Mouse (Mus musculus): ENCODE data around the gene Fam19a1. TPM values are rescaled to one million over a fixed set of nuclear protein-coding genes. Genes with fewer than 3 reads are reported as not detected.
"Not testable (repeated sequence)": the region's sequence is repeated elsewhere in the genome, so short reads cannot be mapped to it uniquely, and the experiment has no call there.

Gene Fam19a1
- polyA plus RNA-seq, 1 experiment from 2014 or later, result 5.7 TPM

DNA sequence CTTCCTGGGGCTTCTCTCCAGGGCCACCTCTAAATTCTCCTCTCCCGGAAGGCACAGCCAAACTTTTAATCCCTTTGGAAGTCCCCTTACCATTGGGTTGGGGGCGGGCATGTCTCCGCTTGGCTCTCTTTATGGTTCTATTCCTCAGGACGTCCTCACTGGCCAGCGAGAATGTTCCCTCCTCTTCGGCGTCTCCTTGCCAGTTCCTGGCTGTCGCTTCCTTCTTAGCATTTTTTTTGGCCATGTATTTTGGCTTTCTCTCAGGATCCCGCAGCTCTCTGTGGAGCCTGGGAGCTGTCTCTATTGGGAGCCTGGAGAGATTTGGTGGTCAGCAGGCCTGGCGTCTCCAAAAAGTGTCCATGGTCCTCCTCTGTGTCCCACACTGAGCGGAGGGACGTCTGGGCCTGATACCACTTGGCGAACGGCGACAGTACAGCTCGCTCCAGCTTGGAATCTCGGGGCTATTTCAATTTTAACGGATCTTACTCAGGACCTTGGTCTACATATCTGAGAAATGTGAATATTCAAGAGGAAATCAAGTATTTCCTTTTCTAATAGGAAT lies 52.9 kb downstream of the Fam19a1 start, which contains the start of gene 1700123L14Rik:
TSS of gene 1700123L14Rik (minus strand) at position 426 of the 562 bp plus-strand sequence.
- Histone ChIP-seq H3K9me3 (replicated peaks) (no peaks in the 10 kb centered on the region), H3K27ac (no peak within 1 kb of the TSS), H3K36me3 (ENCODE audit: poor library complexity, severe bottlenecking) (no peaks in the 10 kb centered on the region), H3K9ac (no peak within 1 kb of the TSS), H3K4me1 (no peaks in the 10 kb centered on the region), H3K27me3 (no peaks in the 10 kb centered on the region), H3K4me3 (no peak within 1 kb of the TSS), H3K4me2 (no peak within 1 kb of the TSS)
- ATAC-seq, result no peak
- WGBS, result 84% methylated on average over 18 of the region's 18 CpGs

GRCm38 (mm10) chr6:96167031-96167430 lies 54.1 kb downstream of the Fam19a1 start:
- H3K4me1 ChIP-seq, result no peaks in the 10 kb centered on the region
- H3K9me3 ChIP-seq (replicated peaks), result no peaks in the 10 kb centered on the region
- no peaks in the 10 kb centered on the region; the same call in 1 of the 2 replicates for H3K27me3 ChIP-seq
- no peak for ATAC-seq
- no peaks in the 10 kb centered on the region for H3K36me3 ChIP-seq (ENCODE audit: poor library complexity, severe bottlenecking)
- no peak overlapping the region for H3K27ac ChIP-seq
- no peak overlapping the region for H3K4me3 ChIP-seq
- H3K4me2 ChIP-seq, result no peak overlapping the region
- H3K9ac ChIP-seq, result no peak overlapping the region

DNA sequence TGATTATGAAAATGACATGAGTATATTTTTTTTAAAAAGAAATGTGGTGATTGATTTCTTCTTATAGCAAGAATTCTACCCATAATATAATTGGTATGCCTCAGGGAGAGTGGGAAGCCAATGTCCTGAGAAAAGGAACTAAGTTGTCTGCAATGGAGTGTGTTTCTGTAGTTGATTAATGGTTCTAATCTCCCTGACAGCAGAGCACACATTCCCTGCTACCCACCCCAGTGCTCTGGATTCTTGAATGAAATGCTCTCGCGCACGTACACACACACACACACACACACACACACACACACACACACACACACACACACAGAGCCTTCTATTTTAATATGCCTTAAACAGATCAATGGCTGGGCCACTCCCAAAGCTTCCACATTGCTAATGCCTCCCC lies 60.7 kb downstream of the Fam19a1 start:
- H3K9ac ChIP-seq, result no peak overlapping the region
- H3K9me3 ChIP-seq (replicated peaks), result no peaks in the 10 kb centered on the region
- no peaks in the 10 kb centered on the region for H3K4me1 ChIP-seq
- no peak overlapping the region for H3K4me3 ChIP-seq
- WGBS, result no CpG with 5 or more reads among the region's 3 CpGs
- no peak for ATAC-seq
- peaks cover 3% of the 10 kb centered on the region for H3K27me3 ChIP-seq
- H3K27ac ChIP-seq, result no peak overlapping the region
- H3K36me3 ChIP-seq (ENCODE audit: poor library complexity, severe bottlenecking), result no peaks in the 10 kb centered on the region
- no peak overlapping the region for H3K4me2 ChIP-seq

DNA sequence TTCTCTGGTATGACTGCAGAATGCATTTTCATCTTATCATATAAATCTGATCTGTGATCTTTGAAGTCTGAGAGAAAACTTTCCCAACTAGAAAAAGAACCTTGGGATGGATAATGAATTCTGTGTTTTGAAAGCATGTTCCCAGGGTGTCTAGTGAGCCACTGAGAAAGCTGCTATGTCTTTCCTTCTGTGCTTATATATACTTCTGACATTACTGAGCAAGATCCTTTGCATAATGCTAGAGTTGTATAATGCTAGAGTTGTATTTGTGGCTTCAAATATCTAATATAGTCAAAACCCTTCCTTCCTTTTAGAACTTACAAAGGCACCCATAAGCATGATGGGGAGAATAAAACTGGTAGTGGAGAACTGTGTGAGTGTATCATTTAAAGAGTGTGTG lies 65.6 kb downstream of the Fam19a1 start:
- H3K36me3 ChIP-seq (ENCODE audit: poor library complexity, severe bottlenecking), result no peaks in the 10 kb centered on the region
- no peak for ATAC-seq
- peaks cover 31% of the 10 kb centered on the region for H3K27me3 ChIP-seq
- H3K27ac ChIP-seq, result no peak overlapping the region
- H3K4me2 ChIP-seq, result no peak overlapping the region
- no peak overlapping the region for H3K9ac ChIP-seq
- no peaks in the 10 kb centered on the region for H3K9me3 ChIP-seq (replicated peaks)
- 0 out of 2 replicates have a peak, but pooled peaks cover under 1% of the 10 kb centered on the region for H3K4me1 ChIP-seq
- no peak overlapping the region for H3K4me3 ChIP-seq

DNA sequence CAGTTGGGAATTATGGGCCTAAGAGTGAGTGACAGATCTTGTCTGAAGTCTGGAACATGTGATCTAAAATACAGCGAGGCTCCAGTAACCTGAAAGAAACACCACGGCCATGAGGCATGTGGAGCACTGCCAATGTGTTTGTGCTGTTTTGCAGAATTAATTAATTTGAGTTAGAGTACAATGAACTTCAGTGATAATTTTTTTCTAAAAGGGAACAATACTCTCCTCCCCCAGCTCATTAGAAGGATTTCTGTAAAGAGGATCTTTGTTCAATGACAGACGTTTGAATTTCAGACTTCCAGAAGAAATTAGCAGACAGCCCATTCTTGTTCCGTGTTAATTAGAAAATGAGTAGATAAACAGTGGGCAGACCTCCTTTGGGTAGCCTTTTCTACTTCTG lies 70.4 kb downstream of the Fam19a1 start:
- Histone ChIP-seq H3K4me3 (no peak overlapping the region), H3K4me1 (0 out of 2 replicates have a peak, but pooled peaks cover 2% of the 10 kb centered on the region), H3K4me2 (no peak overlapping the region), H3K36me3 (ENCODE audit: poor library complexity, severe bottlenecking) (no peaks in the 10 kb centered on the region), H3K9me3 (replicated peaks) (no peaks in the 10 kb centered on the region), H3K27me3 (peaks cover 55% of the 10 kb centered on the region), H3K9ac (no peak overlapping the region), H3K27ac (no peak overlapping the region)
- peak; percentile 62; the same call in 1 of the 2 replicates for ATAC-seq
- 8% methylated on average over 4 of the region's 4 CpGs for WGBS

- H3K4me1 ChIP-seq, result 0 out of 2 replicates have a peak, but pooled peaks cover 2% of the 10 kb centered on the region
- WGBS, result 78% methylated on average over 2 of the region's 2 CpGs
- H3K4me3 ChIP-seq, result no peak overlapping the region
- no peaks in the 10 kb centered on the region for H3K9me3 ChIP-seq (replicated peaks)
- no peaks in the 10 kb centered on the region for H3K36me3 ChIP-seq (ENCODE audit: poor library complexity, severe bottlenecking)
- H3K27ac ChIP-seq, result no peak overlapping the region
- H3K27me3 ChIP-seq, result peaks cover 51% of the 10 kb centered on the region
- H3K9ac ChIP-seq, result no peak overlapping the region
- no peak for ATAC-seq
- H3K4me2 ChIP-seq, result no peak overlapping the region
Observed at GRCm38 (mm10) chr6:96186517-96186916, 73.6 kb downstream of the Fam19a1 start.

DNA sequence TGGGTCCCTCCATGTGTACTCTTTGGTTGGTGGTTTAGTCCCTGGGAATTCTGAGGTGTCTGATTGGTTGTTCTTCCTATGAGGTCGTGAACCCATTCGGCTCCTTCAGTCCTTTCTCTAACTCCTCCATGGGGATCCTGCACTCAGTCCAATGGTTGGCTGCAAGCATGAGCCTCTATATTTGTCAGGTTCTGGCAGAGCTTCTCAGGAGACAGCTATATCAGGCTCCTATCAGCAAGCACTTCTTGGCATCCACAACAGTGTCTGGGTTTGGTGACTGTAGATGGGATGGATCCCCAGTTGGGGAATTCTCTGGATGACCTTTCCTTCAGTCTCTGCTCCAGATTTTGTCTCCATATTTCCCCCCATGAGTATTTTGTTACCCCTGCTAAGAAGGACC lies 86.0 kb downstream of the Fam19a1 start:
- not testable (repeated sequence) for H3K9me3 ChIP-seq (replicated peaks); H3K4me1 ChIP-seq; H3K27ac ChIP-seq; H3K36me3 ChIP-seq (ENCODE audit: poor library complexity, severe bottlenecking); H3K9ac ChIP-seq; ATAC-seq; H3K27me3 ChIP-seq; H3K4me3 ChIP-seq; H3K4me2 ChIP-seq
- WGBS, result 95% methylated on average over 2 of the region's 2 CpGs

DNA sequence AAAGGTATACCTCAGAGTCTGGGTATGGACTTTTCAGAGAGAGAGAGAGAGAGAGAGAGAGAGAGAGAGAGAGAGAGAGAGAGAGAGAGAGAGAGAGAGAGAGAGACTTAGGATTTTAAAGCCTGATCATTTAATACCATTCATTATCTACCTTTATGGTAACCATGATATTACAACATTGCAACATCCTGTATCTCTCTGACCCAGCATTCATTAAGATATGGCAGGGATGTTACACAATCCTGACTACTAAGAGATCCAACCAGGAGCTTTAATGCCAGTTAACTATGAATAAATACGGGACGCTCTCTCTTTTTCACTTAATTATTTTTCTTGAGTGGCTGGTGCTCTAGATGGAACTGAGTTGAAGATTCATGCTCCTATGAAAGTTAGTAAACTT lies 92.4 kb downstream of the Fam19a1 start:
- Histone ChIP-seq H3K4me1 (no peaks in the 10 kb centered on the region), H3K9ac (no peak overlapping the region), H3K9me3 (replicated peaks) (no peaks in the 10 kb centered on the region), H3K36me3 (ENCODE audit: poor library complexity, severe bottlenecking) (no peaks in the 10 kb centered on the region), H3K4me2 (no peak overlapping the region), H3K4me3 (no peak overlapping the region), H3K27me3 (no peaks in the 10 kb centered on the region; the same call in 1 of the 2 replicates), H3K27ac (no peak overlapping the region)
- no peak for ATAC-seq
- WGBS, result 98% methylated on average over 2 of the region's 2 CpGs

DNA sequence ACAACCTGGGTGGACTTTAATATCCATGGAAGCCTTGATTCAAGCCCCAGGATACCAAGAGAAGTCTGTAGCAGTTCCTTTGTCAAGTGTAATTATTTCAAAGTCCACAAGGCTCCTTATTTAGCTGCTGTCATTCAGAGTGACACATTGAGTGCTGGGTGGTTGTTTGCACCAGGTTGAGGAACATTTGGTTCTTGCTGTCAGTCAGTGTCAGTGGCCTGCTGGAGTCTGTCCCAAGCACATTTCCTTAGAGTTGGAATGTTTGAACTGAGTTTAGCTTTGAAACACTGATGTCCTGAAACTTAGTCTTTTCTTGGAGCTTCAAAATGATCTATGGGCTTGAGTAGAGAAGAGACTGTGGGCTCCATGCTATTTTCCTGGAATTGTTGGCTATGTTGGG lies 121.9 kb downstream of the Fam19a1 start:
- no peaks in the 10 kb centered on the region for H3K4me1 ChIP-seq
- no peak for ATAC-seq

GRCm38 (mm10) chr6:96244320-96244719 lies 131.4 kb downstream of the Fam19a1 start:
- H3K4me1 ChIP-seq, result no peaks in the 10 kb centered on the region
- no peak overlapping the region for H3K4me3 ChIP-seq
- no peak overlapping the region for H3K27ac ChIP-seq
- H3K27me3 ChIP-seq, result no peaks in the 10 kb centered on the region
- 83% methylated on average over 3 of the region's 3 CpGs for WGBS
- ATAC-seq, result no peak
- no peaks in the 10 kb centered on the region for H3K36me3 ChIP-seq (ENCODE audit: poor library complexity, severe bottlenecking)
- no peak overlapping the region for H3K9ac ChIP-seq
- no peaks in the 10 kb centered on the region for H3K9me3 ChIP-seq (replicated peaks)
- no peak overlapping the region for H3K4me2 ChIP-seq

More for the DNA sequence above, 121.9 kb downstream of the Fam19a1 start:
- no peak overlapping the region for H3K4me2 ChIP-seq
- no peak overlapping the region for H3K9ac ChIP-seq
- no peaks in the 10 kb centered on the region for H3K36me3 ChIP-seq (ENCODE audit: poor library complexity, severe bottlenecking)
- no peak overlapping the region for H3K27ac ChIP-seq
- no peaks in the 10 kb centered on the region for H3K9me3 ChIP-seq (replicated peaks)
- no peak overlapping the region for H3K4me3 ChIP-seq
- H3K27me3 ChIP-seq, result no peaks in the 10 kb centered on the region

DNA sequence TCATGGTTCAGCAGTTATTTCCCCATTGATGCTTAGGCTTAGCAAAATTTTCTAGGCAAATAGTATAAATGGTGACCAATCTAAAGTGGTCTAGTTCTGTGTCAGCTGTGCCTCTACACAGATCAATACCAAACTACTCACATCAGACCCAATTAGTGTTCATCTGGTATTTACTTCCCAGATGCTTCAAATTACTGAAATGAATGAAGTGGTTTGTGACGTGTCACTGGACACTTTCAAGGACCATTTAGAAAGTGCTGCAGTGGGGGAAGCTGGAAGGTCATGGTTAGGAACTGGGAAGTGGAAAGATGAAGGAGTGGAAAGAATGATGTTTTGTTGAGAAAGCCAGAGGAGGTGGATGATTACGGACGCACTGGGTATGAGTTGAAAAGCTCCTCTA lies 139.0 kb downstream of the Fam19a1 start:
- no peak overlapping the region for H3K9ac ChIP-seq
- no peak for ATAC-seq

GRCm38 (mm10) chr6:96254815-96255214 lies 141.9 kb downstream of the Fam19a1 start:
- 28% methylated on average over 2 of the region's 2 CpGs for WGBS
- Histone ChIP-seq H3K36me3 (ENCODE audit: poor library complexity, severe bottlenecking) (no peaks in the 10 kb centered on the region), H3K4me2 (no peak overlapping the region), H3K4me3 (no peak overlapping the region), H3K4me1 (peaks cover 8% of the 10 kb centered on the region), H3K9ac (no peak overlapping the region), H3K27me3 (no peaks in the 10 kb centered on the region; the same call in 1 of the 2 replicates), H3K27ac (no peak overlapping the region), H3K9me3 (replicated peaks) (no peaks in the 10 kb centered on the region)
- no peak for ATAC-seq

More for the DNA sequence above, 139.0 kb downstream of the Fam19a1 start:
- Histone ChIP-seq H3K9me3 (replicated peaks) (no peaks in the 10 kb centered on the region), H3K4me3 (no peak overlapping the region), H3K4me1 (peaks cover 8% of the 10 kb centered on the region), H3K27me3 (no peaks in the 10 kb centered on the region; the same call in 1 of the 2 replicates), H3K4me2 (no peak overlapping the region), H3K36me3 (ENCODE audit: poor library complexity, severe bottlenecking) (no peaks in the 10 kb centered on the region), H3K27ac (no peak overlapping the region)
- 35% methylated on average over 3 of the region's 3 CpGs for WGBS

- no peak for ATAC-seq
- Histone ChIP-seq H3K4me2 (no peak overlapping the region), H3K4me3 (no peak overlapping the region), H3K36me3 (ENCODE audit: poor library complexity, severe bottlenecking) (no peaks in the 10 kb centered on the region), H3K4me1 (peaks cover 8% of the 10 kb centered on the region), H3K9ac (no peak overlapping the region), H3K27ac (no peak overlapping the region), H3K27me3 (no peaks in the 10 kb centered on the region; the same call in 1 of the 2 replicates), H3K9me3 (replicated peaks) (no peaks in the 10 kb centered on the region)
- 89% methylated on average over 3 of the region's 3 CpGs for WGBS
Observed at GRCm38 (mm10) chr6:96258651-96259050, 145.7 kb downstream of the Fam19a1 start.
